Mouse (Mus musculus) neural tube, embryonic 11.5 days (tissue): ENCODE results near the gene Pcnx2. TPM values are rescaled to one million over a fixed set of nuclear protein-coding genes. Genes with fewer than 3 reads are reported as not detected.

ENCODE experiments used
- ATAC-seq: fragments of 200-750 bp; cut with Nextera tagmentation; 2 replicates; pipeline ENCODE4 v1.8.0; 2017; ENCODE audit warnings: moderate number of reproducible peaks, mild to moderate bottlenecking, moderate TSS enrichment, moderate library complexity; ENCODE audit not compliant: insufficient read depth, low FRiP score, low TSS enrichment
- DNase-seq: peaks from one replicate; pipeline ENCODE4 v3.0.0-alpha.2; 2015; ENCODE audit warnings: low spot score
- H3K27ac ChIP-seq: fragments of 300-500 bp; sonication (generic); 2 replicates; pipeline ENCODE4 v1.5.1; 2014; ENCODE audit warnings: low read depth, mild to moderate bottlenecking, low read length
- H3K27me3 ChIP-seq: fragments of 300-500 bp; sonication (generic); 2 replicates; pipeline ENCODE4 v1.6.1; 2014; ENCODE audit warnings: mild to moderate bottlenecking, low read length, mixed read lengths; ENCODE audit not compliant: control insufficient read depth, insufficient read depth
- H3K36me3 ChIP-seq: fragments of 300-500 bp; sonication (generic); 2 replicates; pipeline ENCODE4 v1.6.1; 2014; ENCODE audit warnings: mild to moderate bottlenecking, low read length, moderate library complexity, mixed read lengths; ENCODE audit not compliant: control insufficient read depth, insufficient read depth
- H3K4me1 ChIP-seq: fragments of 300-500 bp; sonication (generic); 2 replicates; pipeline ENCODE4 v1.6.1; 2014; ENCODE audit warnings: low read length, mixed read lengths; ENCODE audit not compliant: control insufficient read depth, insufficient read depth
- H3K4me2 ChIP-seq: fragments of 300-500 bp; sonication (generic); 2 replicates; pipeline ENCODE4 v1.6.1; 2014; ENCODE audit warnings: low read depth, mild to moderate bottlenecking, moderate library complexity
- H3K4me3 ChIP-seq: fragments of 300-500 bp; sonication (generic); 2 replicates; pipeline ENCODE4 v1.5.1; 2014; ENCODE audit warnings: low read depth, low read length
- H3K9ac ChIP-seq: fragments of 300-500 bp; sonication (generic); 2 replicates; pipeline ENCODE4 v1.6.1; 2014; ENCODE audit warnings: mild to moderate bottlenecking, low read length
- H3K9me3 ChIP-seq: fragments of 300-500 bp; sonication (generic); 2 replicates; pipeline ENCODE4 v1.6.1; 2016; ENCODE audit warnings: low read length; ENCODE audit not compliant: control insufficient read depth
- WGBS: fragments of 180-500 bp; shearing (Covaris S2); extraction: QIAGEN DNeasy Blood & Tissue Kit; methylation state at CpG from one replicate; pipeline ENCODE4 v1.1.7; 2014; 5-methylcytosine and 5-hydroxymethylcytosine counted together
- polyA plus RNA-seq: library from polyadenylated mRNA; unstranded; fragments of >200 nt; fragmentation: Nextera tagmentation; extraction: Ambion mirVana; gene quantifications from 2 replicates; pipeline ENCODE4 v1.2.1, GENCODE M21; 2014

Gene Pcnx2
- polyA plus RNA-seq, 1 experiment from 2014 or later: 0.65 TPM

- Histone ChIP-seq H3K9ac (peak overlapping the region; percentile 71), H3K27me3 (no peaks in the 10 kb centered on the region), H3K4me3 (peak overlapping the region; percentile 68), H3K4me2 (peak overlapping the region; percentile 79), H3K4me1 (peaks cover 5% of the 10 kb centered on the region; the same call in 1 of the 2 replicates), H3K27ac (no peak overlapping the region), H3K36me3 (no peaks in the 10 kb centered on the region), H3K9me3 (no peaks in the 10 kb centered on the region)
- ATAC-seq: peak; percentile 93
- DNase-seq: peak; percentile 93
- 8% methylated on average over 44 of the region's 52 CpGs for WGBS
Observed at GRCm38 (mm10) chr8:125733964-125734956, 163.9 kb downstream of the Pcnx2 start.

GRCm38 (mm10) chr8:125729746-125730145 is 168.4 kb downstream of the Pcnx2 start, which contains the start of gene Ntpcr:
Ntpcr (plus strand) TSS chr8:125729963.
- Histone ChIP-seq H3K36me3 (no peaks in the 10 kb centered on the region), H3K9ac (no peak within 1 kb of the TSS)
- 79% methylated on average over 7 of the region's 7 CpGs for WGBS

GRCm38 (mm10) chr8:125727797-125728196 is 170.3 kb downstream of the Pcnx2 start:
- no peak overlapping the region for H3K4me2 ChIP-seq
- no peak overlapping the region for H3K4me3 ChIP-seq
- no peaks in the 10 kb centered on the region for H3K9me3 ChIP-seq
- WGBS: 61% methylated on average over 8 of the region's 8 CpGs
- ATAC-seq (no peak), DNase-seq (no peak)
- no peaks in the 10 kb centered on the region for H3K36me3 ChIP-seq
- no peak overlapping the region for H3K27ac ChIP-seq
- H3K9ac ChIP-seq: no peak overlapping the region
- H3K4me1 ChIP-seq: no peaks in the 10 kb centered on the region
- no peaks in the 10 kb centered on the region for H3K27me3 ChIP-seq

More at GRCm38 (mm10) chr8:125729746-125730145, 168.4 kb downstream of the Pcnx2 start, which contains the start of gene Ntpcr:
- Histone ChIP-seq H3K27ac (no peak within 1 kb of the TSS), H3K4me1 (peaks cover 5% of the 10 kb centered on the region; the same call in 1 of the 2 replicates), H3K27me3 (no peaks in the 10 kb centered on the region), H3K4me2 (no peak within 1 kb of the TSS), H3K9me3 (no peaks in the 10 kb centered on the region), H3K4me3 (no peak within 1 kb of the TSS)
- no peak for ATAC-seq
- DNase-seq: no peak

- H3K9ac ChIP-seq: no peak overlapping the region
- DNase-seq (no peak), ATAC-seq (no peak)
- H3K4me2 ChIP-seq: no peak overlapping the region
- H3K36me3 ChIP-seq: no peaks in the 10 kb centered on the region
- H3K4me1 ChIP-seq: no peaks in the 10 kb centered on the region
- 78% methylated on average over 5 of the region's 5 CpGs for WGBS
- H3K9me3 ChIP-seq: no peaks in the 10 kb centered on the region
- no peak overlapping the region for H3K27ac ChIP-seq
- no peak overlapping the region for H3K4me3 ChIP-seq
- no peaks in the 10 kb centered on the region for H3K27me3 ChIP-seq
Observed at GRCm38 (mm10) chr8:125726986-125727385, 171.1 kb downstream of the Pcnx2 start.

- Histone ChIP-seq H3K9me3 (no peaks in the 10 kb centered on the region), H3K4me3 (no peak overlapping the region), H3K9ac (no peak overlapping the region), H3K36me3 (no peaks in the 10 kb centered on the region), H3K27me3 (no peaks in the 10 kb centered on the region), H3K4me1 (no peaks in the 10 kb centered on the region), H3K27ac (no peak overlapping the region), H3K4me2 (no peak overlapping the region)
- WGBS: 92% methylated on average over 4 of the region's 4 CpGs
- ATAC-seq (no peak), DNase-seq (no peak)
Observed at GRCm38 (mm10) chr8:125726143-125726542, 172.0 kb downstream of the Pcnx2 start.

GRCm38 (mm10) chr8:125725037-125725820 is 172.9 kb downstream of the Pcnx2 start:
- Histone ChIP-seq H3K4me3 (no peak overlapping the region), H3K4me2 (no peak overlapping the region), H3K4me1 (no peaks in the 10 kb centered on the region), H3K9ac (no peak overlapping the region), H3K27ac (no peak overlapping the region), H3K27me3 (no peaks in the 10 kb centered on the region), H3K36me3 (no peaks in the 10 kb centered on the region), H3K9me3 (no peaks in the 10 kb centered on the region)
- no peak for ATAC-seq
- WGBS: 83% methylated on average over 6 of the region's 6 CpGs
- DNase-seq: no peak

GRCm38 (mm10) chr8:125723437-125723836 is 174.7 kb downstream of the Pcnx2 start:
- H3K4me1 ChIP-seq: no peaks in the 10 kb centered on the region
- no peak overlapping the region for H3K4me2 ChIP-seq
- no peaks in the 10 kb centered on the region for H3K27me3 ChIP-seq
- H3K27ac ChIP-seq: no peak overlapping the region
- H3K9ac ChIP-seq: no peak overlapping the region
- ATAC-seq: no peak
- DNase-seq: no peak
- no peak overlapping the region for H3K4me3 ChIP-seq
- H3K36me3 ChIP-seq: no peaks in the 10 kb centered on the region
- no peaks in the 10 kb centered on the region for H3K9me3 ChIP-seq
- WGBS: 92% methylated on average over 6 of the region's 6 CpGs

GRCm38 (mm10) chr8:125722675-125723074 is 175.4 kb downstream of the Pcnx2 start:
- Histone ChIP-seq H3K4me3 (no peak overlapping the region), H3K9ac (no peak overlapping the region), H3K27ac (no peak overlapping the region), H3K9me3 (no peaks in the 10 kb centered on the region), H3K27me3 (no peaks in the 10 kb centered on the region), H3K4me2 (no peak overlapping the region), H3K36me3 (no peaks in the 10 kb centered on the region), H3K4me1 (no peaks in the 10 kb centered on the region)
- 90% methylated on average over 7 of the region's 7 CpGs for WGBS
- ATAC-seq: no peak
- no peak for DNase-seq
